Comparison of ENCODE assay signal across 8 mouse cellular contexts in the genomic region with DNA sequence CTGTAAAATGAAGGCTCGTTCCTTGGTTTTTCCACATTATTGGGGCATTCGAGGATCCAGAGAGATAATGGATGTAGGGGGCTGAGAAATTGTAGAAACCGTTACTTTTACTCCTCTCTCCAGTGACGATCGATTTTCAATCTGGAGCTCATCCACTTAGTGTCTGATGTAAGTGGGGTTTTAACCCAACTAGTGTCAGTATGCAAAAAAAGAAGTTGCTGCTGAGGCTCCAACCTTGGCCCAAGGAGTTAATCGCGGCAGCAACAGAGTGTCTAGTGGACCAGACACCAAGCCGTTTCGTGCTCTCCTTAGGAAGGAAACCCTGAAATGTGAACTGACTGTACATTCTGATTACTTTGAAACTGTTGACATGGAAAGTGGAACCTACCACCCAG. TPM values are rescaled to one million over a fixed set of nuclear protein-coding genes. Genes with fewer than 3 reads are reported as not detected.
DNase-seq lines count a peak whose midpoint lies in the region; ATAC-seq and TF ChIP-seq lines count a peak whose summit lies in the region.

No protein-coding gene starts in this region.

- H3K4me2 ChIP-seq in hindbrain, embryonic 16.5 days (ENCODE audit: low read length): peak overlapping the region; percentile 74
- H3K4me2 ChIP-seq in neural tube, embryonic 12.5 days (replicated peaks): peak overlapping the region; percentile 73

- peak overlapping the region; percentile 60 for H3K4me3 ChIP-seq in left cerebral cortex, adult 2 months
- peak overlapping the region; percentile 74 for H3K4me3 ChIP-seq in hindbrain, embryonic 16.5 days (ENCODE audit: low read length)
- peak overlapping the region; percentile 76 for H3K4me3 ChIP-seq in neural tube, embryonic 12.5 days

- no peak for ATAC-seq in hindbrain, embryonic 16.5 days
- no peak for ATAC-seq in neural tube, embryonic 12.5 days (ENCODE audit: low FRiP score, low read depth)

- H3K4me1 ChIP-seq in hindbrain, embryonic 16.5 days (ENCODE audit: control insufficient read depth, insufficient read depth, low read depth, low read length): peaks cover 11% of the 10 kb centered on the region
- peaks cover 30% of the 10 kb centered on the region for H3K4me1 ChIP-seq in neural tube, embryonic 12.5 days

- no peaks in the 10 kb centered on the region for H3K36me3 ChIP-seq in hindbrain, embryonic 16.5 days (ENCODE audit: control insufficient read depth, insufficient read depth, low read length)
- peaks cover 11% of the 10 kb centered on the region; the same call in 1 of the 2 replicates for H3K36me3 ChIP-seq in neural tube, embryonic 12.5 days

- no peaks in the 10 kb centered on the region for H3K9me3 ChIP-seq in hindbrain, embryonic 16.5 days (ENCODE audit: control insufficient read depth, low read length)
- no peaks in the 10 kb centered on the region for H3K9me3 ChIP-seq in neural tube, embryonic 12.5 days

- peak overlapping the region; percentile 90 for H3K9ac ChIP-seq in hindbrain, embryonic 16.5 days (ENCODE audit: low read depth, low read length)
- H3K9ac ChIP-seq in neural tube, embryonic 12.5 days: peak overlapping the region; percentile 69

- TF ChIP-seq CTCF in left cerebral cortex, adult 2 months (IDR thresholded peaks at IDR 0.05): no peak

- intact Hi-C loops in left cerebral cortex, adult 2 months (cut with DNase I): loop anchor here (1.0 to 10.0 kb wide), 4 partner anchors 33 to 449 kb away; a partner anchor contains a TSS
- intact Hi-C loops in gastrocnemius, postnatal 36 days (cut with DNase I): loop anchor here (1.0 kb wide), 1 partner anchor 24 kb away; no protein-coding TSS in a partner anchor

- no peak for DNase-seq in left cerebral cortex, adult 2 months (ENCODE audit: extremely low spot score in 1 of 2, low spot score in 2 of 2)
- DNase-seq in left cerebral cortex, adult 11 months (ENCODE audit: low spot score): no peak
- DNase-seq in c-Kit-positive CD71-positive TER-119-positive erythroid progenitor cells, embryonic 14.5 days (ENCODE audit: low spot score): peak; percentile 46
- DNase-seq in gastrocnemius, postnatal 36 days: no peak
- no peak for DNase-seq in frontal cortex, postnatal 10 days (ENCODE audit: low spot score in 2 of 2)
- DNase-seq in urinary bladder, postnatal 10 days (ENCODE audit: low spot score): no peak

- H3K27ac ChIP-seq in left cerebral cortex, adult 2 months: peak overlapping the region; percentile 93
- peak overlapping the region; percentile 94 for H3K27ac ChIP-seq in hindbrain, embryonic 16.5 days (ENCODE audit: low read depth, low read length)
- peak overlapping the region; percentile 54; the same call in 1 of the 2 replicates for H3K27ac ChIP-seq in neural tube, embryonic 12.5 days

- WGBS in hindbrain, embryonic 16.5 days: 1% methylated on average over 9 of the region's 9 CpGs
- WGBS in neural tube, embryonic 12.5 days: 3% methylated on average over 9 of the region's 9 CpGs

- no peaks in the 10 kb centered on the region for H3K27me3 ChIP-seq in hindbrain, embryonic 16.5 days (replicated peaks; ENCODE audit: control insufficient read depth, insufficient read depth, low read length)
- H3K27me3 ChIP-seq in neural tube, embryonic 12.5 days (replicated peaks): no peaks in the 10 kb centered on the region

RNA-seq across cellular contexts. Expression of a gene that starts 1.1 kb away (rescaled TPM):
- total RNA-seq in left cerebral cortex, adult 2 months (2021): 10 to 100 TPM; 28.1 to 31.8 TPM
- polyA plus RNA-seq in hindbrain, embryonic 16.5 days (2015; fragmentation: Nextera tagmentation; extraction: Ambion mirVana): 83.6 and 99.8 TPM in 2 replicates
- 54.0 and 54.6 TPM in 2 replicates for polyA plus RNA-seq in neural tube, embryonic 12.5 days (2016; fragmentation: Nextera tagmentation; extraction: Ambion mirVana)
- 10 to 100 TPM; 19.8 to 22.4 TPM for total RNA-seq in gastrocnemius, postnatal 36 days (2021)

RNA-seq across cellular contexts. Expression of a gene that starts 5.7 kb away (rescaled TPM):
- total RNA-seq in left cerebral cortex, adult 2 months (2021): 1 to 10 TPM in 1 of 2 experiments, under 1 TPM in 1; 0.41 to 1.7 TPM
- polyA plus RNA-seq in hindbrain, embryonic 16.5 days (2015; fragmentation: Nextera tagmentation; extraction: Ambion mirVana): 8.2 and 10.7 TPM in 2 replicates
- 24.8 and 27.0 TPM in 2 replicates for polyA plus RNA-seq in neural tube, embryonic 12.5 days (2016; fragmentation: Nextera tagmentation; extraction: Ambion mirVana)
- under 1 TPM in 1 of 2 experiments, not detected in 1; 0.32 TPM for total RNA-seq in gastrocnemius, postnatal 36 days (2021)

RNA-seq across cellular contexts. Expression of a gene that starts 10.3 kb away (rescaled TPM):
- total RNA-seq in left cerebral cortex, adult 2 months (2021): not detected
- not detected in 2 replicates for polyA plus RNA-seq in hindbrain, embryonic 16.5 days (2015; fragmentation: Nextera tagmentation; extraction: Ambion mirVana)
- polyA plus RNA-seq in neural tube, embryonic 12.5 days (2016; fragmentation: Nextera tagmentation; extraction: Ambion mirVana): 0.17 TPM in 1 of 2 replicates, not detected in the other
- total RNA-seq in gastrocnemius, postnatal 36 days (2021): not detected

RNA-seq across cellular contexts. Expression of a gene that starts 12.9 kb away (rescaled TPM):
- not detected for total RNA-seq in left cerebral cortex, adult 2 months (2021)
- polyA plus RNA-seq in hindbrain, embryonic 16.5 days (2015; fragmentation: Nextera tagmentation; extraction: Ambion mirVana): 0.23 and 0.47 TPM in 2 replicates
- 0.33 and 0.41 TPM in 2 replicates for polyA plus RNA-seq in neural tube, embryonic 12.5 days (2016; fragmentation: Nextera tagmentation; extraction: Ambion mirVana)
- 1 to 10 TPM; 3.4 to 4.4 TPM for total RNA-seq in gastrocnemius, postnatal 36 days (2021)

RNA-seq across cellular contexts. Expression of a gene that starts 29.7 kb away (rescaled TPM):
- total RNA-seq in left cerebral cortex, adult 2 months (2021): 1 to 10 TPM; 7.0 to 8.8 TPM
- polyA plus RNA-seq in hindbrain, embryonic 16.5 days (2015; fragmentation: Nextera tagmentation; extraction: Ambion mirVana): 10.6 and 41.1 TPM in 2 replicates
- 83.5 and 93.0 TPM in 2 replicates for polyA plus RNA-seq in neural tube, embryonic 12.5 days (2016; fragmentation: Nextera tagmentation; extraction: Ambion mirVana)
- total RNA-seq in gastrocnemius, postnatal 36 days (2021): 1,000 to 10,000 TPM; 6,166 to 7,572 TPM
